Mouse (Mus musculus) erythroblast, embryonic 14.5 days (primary cell): ENCODE results near the gene Scd4.

ENCODE experiments used
- GATA1 ChIP-seq: IDR thresholded peaks from 2 replicates; pipeline ENCODE4 v1.6.1; 2012; ENCODE audit warnings: low read length, inconsistent platforms, mixed read lengths
- TAL1 ChIP-seq: IDR thresholded peaks from 3 replicates; pipeline ENCODE4 v1.6.1; 2012; ENCODE audit warnings: low read length, inconsistent platforms, mixed read lengths

DNA sequence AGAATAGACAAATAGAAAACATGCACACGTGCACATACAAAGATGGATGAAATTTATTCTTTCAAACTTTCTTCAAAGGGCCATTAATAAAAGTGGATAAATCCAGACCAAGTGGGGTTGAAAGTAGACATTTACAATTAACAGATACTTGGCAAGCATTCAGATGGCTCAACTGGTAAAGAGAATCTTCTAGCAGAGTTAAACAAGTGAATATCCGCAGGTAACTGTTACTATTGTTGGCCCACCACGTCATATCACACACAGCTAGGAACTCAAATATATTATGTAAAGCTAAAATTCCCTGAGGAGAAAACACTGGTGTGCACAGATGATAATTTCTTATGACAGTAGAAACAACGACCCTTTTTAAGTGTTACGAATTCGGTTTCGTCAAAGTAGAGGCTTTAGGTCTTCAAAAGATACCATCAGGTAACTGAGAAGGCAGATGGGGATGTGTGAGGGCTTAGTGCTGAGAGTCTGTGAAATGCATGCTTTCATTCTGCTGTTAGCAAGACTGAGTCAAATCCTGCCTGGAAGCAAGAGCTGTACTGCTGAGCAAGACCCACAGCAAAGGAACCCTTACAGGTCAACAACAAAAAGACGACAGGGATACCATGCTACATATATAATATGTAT lies 24.2 kb upstream of the Scd4 start:
- TF ChIP-seq GATA1 (no peak), TAL1 (no peak)
